In the genomic region with DNA sequence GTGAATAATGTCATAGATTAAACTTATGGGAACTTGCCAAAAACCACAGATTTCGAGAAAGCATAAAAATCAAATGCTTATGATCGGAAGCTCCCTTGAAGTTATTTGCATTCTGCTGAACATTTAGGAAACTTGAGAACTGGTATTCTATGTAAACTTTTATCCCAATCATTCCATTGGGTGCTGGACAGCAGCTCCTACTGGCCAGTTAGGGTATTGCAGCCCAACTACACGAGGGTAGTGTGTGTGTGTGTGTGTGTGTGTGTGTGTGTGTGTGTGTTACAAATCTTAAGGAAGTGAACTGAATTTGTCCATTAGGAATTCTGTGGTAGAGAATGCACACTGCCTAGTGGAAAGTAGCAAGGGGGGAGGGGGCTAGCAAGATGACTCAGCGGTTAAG, we compare ENCODE assay signal across 13 mouse cellular contexts.
A peak's percentile ranks its signal among the peaks of the same experiment; 100 is the strongest.
DNase-seq lines count a peak whose midpoint lies in the region; ATAC-seq and TF ChIP-seq lines count a peak whose summit lies in the region.
"Had no signal": no experiment of that assay in that cellular context is flagged by ENCODE, and none has a peak within 500 bp of the region (broad histone marks: within the 10 kb centered on the region; RNA-seq: fewer than 3 reads in every experiment).

No protein-coding gene starts in this region.

- H3K27ac ChIP-seq in gastrocnemius, adult 2 months: no peak overlapping the region
- H3K27ac ChIP-seq in lung, postnatal 0 days (ENCODE audit: low read length): no peak overlapping the region
- H3K27ac ChIP-seq in bone marrow, adult 2 months (ENCODE audit: control insufficient read depth, insufficient read depth, low read depth, low read length, poor library complexity): no peak overlapping the region
- no peak overlapping the region for H3K27ac ChIP-seq in hindbrain, embryonic 12.5 days
- H3K27ac ChIP-seq: liver, embryonic 13.5 days had no signal

- DNase-seq in gastrocnemius, adult 2 months: no peak
- no peak for DNase-seq in gastrocnemius, postnatal 14 days
- DNase-seq in lung, postnatal 0 days (ENCODE audit: low spot score): no peak
- DNase-seq in lung, postnatal 25 days (ENCODE audit: low spot score): no peak
- DNase-seq in splenic B cell, adult 2 months (ENCODE audit: low read depth, low spot score): peak; percentile 24
- DNase-seq in spleen, adult 18-20 months: no peak
- DNase-seq: cerebellum, adult 11 months; embryo, embryonic 11 days; kidney, adult 9 months; liver, embryonic 13.5 days; midbrain, embryonic 14.5 days had no signal

- no peak overlapping the region for H3K4me2 ChIP-seq in lung, postnatal 0 days (replicated peaks; ENCODE audit: low read depth, low read length)
- H3K4me2 ChIP-seq in hindbrain, embryonic 12.5 days (replicated peaks): no peak overlapping the region
- H3K4me2 ChIP-seq: liver, embryonic 13.5 days had no signal

- no peak for ATAC-seq in lung, postnatal 0 days
- no peak for ATAC-seq in hindbrain, embryonic 12.5 days (ENCODE audit: low FRiP score)

- 82% methylated on average over 4 of the region's 4 CpGs for WGBS in lung, postnatal 0 days
- 74% methylated on average over 4 of the region's 4 CpGs for WGBS in bone marrow, adult 2 months
- WGBS in hindbrain, embryonic 12.5 days: 86% methylated on average over 4 of the region's 4 CpGs

- no peak for TF ChIP-seq EP300 in lung, postnatal 0 days (IDR thresholded peaks at IDR 0.05)

- H3K27me3 ChIP-seq in lung, postnatal 0 days (replicated peaks; ENCODE audit: insufficient read depth, low read length): no peaks in the 10 kb centered on the region
- H3K27me3 ChIP-seq in splenic B cell, adult 2 months (ENCODE audit: control insufficient read depth, insufficient read depth, low read length, poor library complexity, severe bottlenecking): no peaks in the 10 kb centered on the region; the same call in 1 of the 2 replicates
- no peaks in the 10 kb centered on the region for H3K27me3 ChIP-seq in hindbrain, embryonic 12.5 days
- H3K27me3 ChIP-seq: liver, embryonic 13.5 days had no signal

- no peak overlapping the region for H3K9ac ChIP-seq in lung, postnatal 0 days (replicated peaks; ENCODE audit: low read depth)
- no peak overlapping the region for H3K9ac ChIP-seq in hindbrain, embryonic 12.5 days
- H3K9ac ChIP-seq: liver, embryonic 13.5 days had no signal

- H3K4me1 ChIP-seq in lung, postnatal 0 days (ENCODE audit: insufficient read depth, low read depth, low read length): no peaks in the 10 kb centered on the region
- H3K4me1 ChIP-seq in bone marrow, adult 2 months (ENCODE audit: control insufficient read depth, insufficient read depth, low read length): no peaks in the 10 kb centered on the region; the same call in 1 of the 2 replicates
- peaks cover 9% of the 10 kb centered on the region for H3K4me1 ChIP-seq in hindbrain, embryonic 12.5 days

- H3K36me3 ChIP-seq in lung, postnatal 0 days (ENCODE audit: insufficient read depth, low read length): no peaks in the 10 kb centered on the region
- H3K36me3 ChIP-seq in splenic B cell, adult 2 months (ENCODE audit: control insufficient read depth, insufficient read depth, low read length, poor library complexity, severe bottlenecking): no peaks in the 10 kb centered on the region
- no peaks in the 10 kb centered on the region for H3K36me3 ChIP-seq in hindbrain, embryonic 12.5 days
- H3K36me3 ChIP-seq: liver, embryonic 13.5 days had no signal

- intact Hi-C loops in gastrocnemius, adult 2 months (cut with DNase I): no loop called here
- intact Hi-C loops in gastrocnemius, postnatal 14 days (cut with DNase I; ENCODE audit: low total_unique reads): no loop called here

- H3K9me3 ChIP-seq in lung, postnatal 0 days (ENCODE audit: low read length): no peaks in the 10 kb centered on the region
- no peaks in the 10 kb centered on the region for H3K9me3 ChIP-seq in hindbrain, embryonic 12.5 days (replicated peaks)
- H3K9me3 ChIP-seq: liver, embryonic 13.5 days had no signal

- TF ChIP-seq CTCF in gastrocnemius, adult 2 months (IDR thresholded peaks at IDR 0.05): peak; percentile 38; the same call in 1 of the 2 replicates
- TF ChIP-seq CTCF in lung, postnatal 0 days (IDR thresholded peaks at IDR 0.05): peak; percentile 54
- TF ChIP-seq CTCF in bone marrow, adult 2 months (IDR thresholded peaks at IDR 0.05; ENCODE audit: control insufficient read depth, insufficient read depth, low read length): peak; percentile 57

- no peak for TF ChIP-seq POLR2A in bone marrow, adult 2 months (IDR thresholded peaks at IDR 0.05; ENCODE audit: borderline replicate concordance, control insufficient read depth, low read depth, low read length)

- H3K4me3 ChIP-seq in gastrocnemius, adult 2 months: no peak overlapping the region
- H3K4me3 ChIP-seq in lung, postnatal 0 days (ENCODE audit: low read depth, low read length): no peak overlapping the region
- no peak overlapping the region for H3K4me3 ChIP-seq in bone marrow, adult 2 months (replicated peaks; ENCODE audit: control insufficient read depth, low read depth, low read length)
- H3K4me3 ChIP-seq in hindbrain, embryonic 12.5 days: no peak overlapping the region
- H3K4me3 ChIP-seq: liver, embryonic 13.5 days had no signal
